Mouse (Mus musculus): ENCODE results near the gene Obp2b.

GRCm38 (mm10) chr2:25789092-25789491 is 52.3 kb downstream of the Obp2b start:
- TF ChIP-seq CTCF (IDR thresholded peaks at IDR 0.05; ENCODE audit: insufficient read depth, low read length) (no peak), POLR2A (IDR thresholded peaks at IDR 0.05; ENCODE audit: borderline replicate concordance, extremely low read depth, low read depth, low read length) (no peak)
